Mouse (Mus musculus): ENCODE results near the gene Ubash3b.

Ubash3b gene

DNA sequence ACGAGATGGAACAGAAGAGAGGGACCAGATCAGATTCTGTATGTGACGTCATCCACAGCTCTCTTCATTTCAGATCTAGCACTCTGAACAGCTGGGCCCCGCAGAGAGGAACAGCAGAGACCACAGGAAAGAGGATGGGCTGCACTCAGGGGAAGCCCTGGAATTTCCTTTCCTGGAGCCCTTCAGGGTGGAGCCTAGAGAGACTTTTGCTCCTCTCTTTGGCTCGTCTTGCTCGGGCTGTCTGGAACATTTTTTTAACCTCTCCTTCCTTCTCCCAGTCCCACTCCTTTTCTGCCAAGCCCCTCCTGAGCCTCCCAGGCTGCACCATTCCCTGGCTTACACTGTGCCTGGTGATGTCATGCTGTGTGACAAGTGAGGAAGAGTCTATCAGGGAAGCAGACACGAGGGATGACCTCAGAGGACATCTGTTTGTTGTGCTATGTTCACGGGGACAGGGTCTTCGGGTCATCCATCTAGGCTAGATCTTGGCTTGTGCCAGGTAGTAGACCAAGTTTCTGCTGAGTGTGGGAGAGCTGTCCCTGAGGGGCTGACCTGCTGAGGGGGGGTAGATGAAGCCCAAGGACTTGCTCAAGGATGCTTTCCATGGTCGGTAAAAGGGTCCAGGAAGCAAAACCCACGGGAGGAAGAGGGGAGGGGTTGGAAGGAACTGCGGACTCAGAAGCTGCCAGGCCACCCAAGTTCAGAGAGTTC, 77.2 kb downstream of the Ubash3b start:
- DNase-seq = peak; percentile 11 to 44

DNA sequence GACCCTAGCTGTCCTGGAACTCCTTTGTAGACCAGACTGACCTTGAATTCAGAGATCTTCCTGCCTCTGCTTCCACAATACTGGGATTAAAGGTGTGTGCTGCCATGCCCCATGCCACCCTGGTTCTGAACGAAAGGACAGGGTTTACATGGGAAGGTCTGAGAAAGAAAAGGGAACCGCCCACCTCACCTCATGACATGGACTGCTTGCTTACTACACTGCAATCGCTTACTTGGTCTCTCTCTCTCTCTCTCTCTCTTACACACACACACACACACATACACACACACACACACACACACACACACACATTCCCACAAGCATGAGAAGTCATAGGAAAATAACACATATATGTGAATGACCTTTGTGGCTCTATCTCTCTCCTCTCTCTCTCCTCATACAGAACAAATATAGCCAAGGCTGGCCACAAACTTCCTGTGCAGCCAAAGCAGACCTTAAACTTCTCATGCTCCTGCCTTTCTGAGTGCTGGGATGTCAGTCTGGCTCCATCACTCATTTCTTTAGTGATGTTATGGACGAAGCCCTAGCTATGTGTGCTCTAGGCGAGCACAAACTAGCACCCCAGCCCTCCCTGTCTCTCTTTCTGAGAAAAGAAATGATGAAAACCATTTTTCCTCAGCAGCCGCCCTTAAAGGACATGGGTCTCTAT, 78.0 kb downstream of the Ubash3b start:
- no peak for DNase-seq

DNA sequence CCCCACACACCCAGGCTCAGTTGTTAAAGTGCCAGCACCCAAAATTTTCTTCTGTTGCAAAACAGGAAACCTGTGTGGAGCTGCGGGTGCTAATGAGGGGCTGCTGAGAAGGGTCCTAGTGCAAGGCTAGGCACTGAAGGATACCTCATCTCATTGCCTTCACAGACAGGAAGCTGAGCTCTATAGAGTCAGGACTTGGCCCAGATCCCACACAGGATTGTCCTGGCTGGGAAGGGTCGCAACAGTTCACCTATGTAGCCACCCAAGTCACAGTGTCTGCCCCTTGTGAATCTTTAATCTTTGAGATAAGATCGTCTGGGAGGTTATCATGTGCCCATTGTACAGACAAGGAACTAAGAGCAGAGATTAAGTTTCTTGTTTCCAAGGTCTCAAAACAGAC, 78.6 kb downstream of the Ubash3b start:
- no peak for DNase-seq

DNA sequence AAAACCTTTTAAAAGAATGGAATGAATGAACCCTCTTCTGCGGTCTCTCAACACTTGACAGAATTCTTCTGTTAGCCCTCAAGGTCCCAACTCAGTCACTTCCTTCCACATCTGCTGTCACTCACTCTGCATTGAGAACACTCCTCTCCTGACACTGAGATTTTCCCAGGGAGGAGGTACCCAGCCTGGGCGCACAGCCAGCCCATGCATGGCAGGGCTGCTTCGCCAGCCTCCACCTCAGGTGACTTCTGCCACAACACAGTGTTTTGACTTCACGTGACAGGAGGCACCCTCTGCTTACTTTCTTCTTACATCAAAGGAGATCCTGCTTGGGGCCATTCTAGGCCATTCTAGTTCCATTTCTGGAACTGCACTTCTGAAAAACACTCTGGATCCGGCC, 80.6 kb downstream of the Ubash3b start:
- DNase-seq = peak; percentile 60 to 77

DNA sequence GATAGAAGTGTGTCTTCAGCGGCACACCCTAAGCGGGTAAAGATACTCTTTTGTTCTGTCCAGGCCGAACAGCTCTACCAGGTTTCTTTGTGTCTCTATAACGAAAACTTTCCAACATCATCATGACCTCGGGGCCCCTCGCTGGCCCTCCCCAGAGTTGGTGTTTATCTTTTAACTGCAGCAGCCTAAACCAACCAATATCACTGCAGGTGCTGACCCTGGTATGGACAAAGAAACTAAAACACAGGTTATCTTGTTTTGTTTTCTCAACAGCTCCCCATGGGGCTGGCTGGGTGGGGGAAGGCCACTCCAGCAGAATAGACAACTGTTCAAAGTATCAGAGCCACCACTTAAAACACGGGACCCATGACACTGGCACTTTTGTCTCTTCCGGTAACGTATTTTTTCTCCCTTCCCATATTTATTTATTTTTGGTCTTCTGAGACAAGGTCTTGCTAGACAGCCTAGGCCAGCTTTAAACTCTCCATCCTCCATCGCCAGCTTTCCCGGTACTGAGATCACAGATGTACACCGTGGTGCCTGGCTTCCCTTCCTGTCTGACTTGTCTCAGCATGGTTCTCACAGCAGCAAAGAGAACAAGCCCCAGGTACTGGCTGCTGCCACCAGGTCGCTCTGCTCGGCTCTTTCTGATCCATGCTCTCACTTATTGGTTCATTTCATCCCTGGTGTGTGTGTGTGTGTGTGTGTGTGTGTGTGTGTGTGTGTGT, 81.9 kb downstream of the Ubash3b start:
- DNase-seq = peak in 1 of 2 experiments; percentile 20

DNA sequence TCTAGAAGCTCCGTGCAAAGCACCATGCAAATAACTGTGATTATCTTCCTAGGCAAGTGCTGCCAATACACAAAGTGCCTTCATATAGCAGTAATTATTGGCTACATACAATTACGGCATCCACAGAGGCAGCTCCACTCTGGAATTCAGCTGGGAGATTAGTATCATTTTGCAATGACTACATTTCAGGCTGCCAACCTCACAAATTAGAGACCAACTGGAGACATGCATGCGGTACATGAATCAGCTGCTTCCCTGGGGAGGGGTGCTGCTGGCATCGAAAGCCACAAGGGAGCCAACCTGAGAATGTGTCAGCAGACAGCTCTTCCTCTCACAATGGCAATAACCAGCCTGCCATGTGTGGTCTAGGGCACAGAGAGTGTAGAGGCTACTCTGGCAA, 83.3 kb downstream of the Ubash3b start:
- DNase-seq = no peak

DNA sequence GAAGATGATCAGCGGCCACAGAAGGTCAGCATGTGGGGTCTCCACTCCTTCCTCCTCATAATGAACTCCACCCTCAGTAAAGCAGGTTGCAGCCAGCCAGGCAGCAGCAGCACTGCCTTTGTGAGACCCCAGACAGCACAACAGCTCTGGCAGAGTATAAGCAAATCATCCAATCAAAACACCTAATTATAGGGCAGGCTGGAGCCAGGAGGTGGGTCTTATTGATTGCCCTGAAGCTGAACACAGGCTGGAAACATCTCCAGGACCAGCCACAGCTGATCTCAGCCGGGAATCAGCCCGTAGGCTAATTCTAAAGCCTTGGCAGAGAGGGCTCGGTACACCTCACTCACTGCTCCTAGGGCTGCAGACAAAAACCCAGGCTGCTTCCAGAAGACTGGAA, 85.3 kb downstream of the Ubash3b start:
- no peak for DNase-seq

DNA sequence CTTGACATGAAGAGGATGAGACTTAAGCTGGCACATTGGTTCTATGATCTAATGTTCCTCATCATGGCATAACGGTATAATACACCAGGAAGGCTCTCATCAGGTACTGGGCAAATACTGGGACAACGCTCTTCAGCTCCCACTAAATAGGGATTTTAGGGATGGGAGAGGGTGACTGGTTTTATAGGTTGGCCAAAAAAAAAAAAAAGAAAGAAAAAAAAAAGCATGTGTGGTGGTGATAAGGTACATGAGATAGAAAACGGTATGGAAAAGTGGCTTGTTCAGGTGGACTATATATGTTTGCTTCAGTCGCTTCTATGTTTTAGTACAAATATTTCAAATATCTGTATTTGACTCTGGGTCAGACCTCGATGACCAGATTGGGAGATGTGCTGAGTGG, 86.0 kb downstream of the Ubash3b start:
- no peak for DNase-seq

DNA sequence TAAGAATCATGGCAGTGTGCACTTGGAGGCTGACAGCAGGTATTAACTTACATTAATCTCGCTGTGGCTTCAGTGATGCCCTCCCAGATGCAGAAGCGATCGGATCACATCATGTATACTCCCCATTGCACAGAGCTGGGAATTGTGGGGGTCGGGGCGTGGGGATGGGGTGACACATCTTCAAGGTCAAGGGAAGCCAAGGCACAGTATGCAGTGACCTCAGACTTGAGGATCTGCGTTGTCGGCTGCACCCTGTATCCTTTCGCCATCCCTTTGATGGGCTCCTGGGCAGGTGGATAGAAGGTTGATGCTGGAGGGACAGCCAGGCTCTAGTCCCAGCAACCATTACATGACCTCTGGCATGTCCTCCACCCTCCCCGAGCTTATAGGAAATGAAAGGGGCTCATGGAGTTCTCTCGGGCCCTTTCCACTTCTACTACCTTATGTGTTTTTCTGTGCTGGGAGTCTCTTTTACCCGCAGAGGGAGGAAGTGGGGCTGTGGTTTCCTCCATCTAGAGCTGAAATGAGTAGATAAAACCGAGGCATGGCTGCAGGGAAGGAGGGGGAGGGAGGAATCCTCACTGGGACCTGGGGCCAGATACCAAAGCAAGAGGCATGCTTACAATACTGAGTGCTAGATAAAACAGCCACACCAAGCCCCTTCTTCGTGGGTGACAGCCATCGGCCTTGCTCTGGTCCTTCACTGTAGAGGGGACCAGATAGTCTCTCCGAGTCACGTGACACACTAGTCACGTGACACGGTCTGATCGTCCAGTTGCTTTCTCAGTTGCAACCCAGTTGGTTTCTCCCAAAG, 88.1 kb downstream of the Ubash3b start:
- peak; percentile 78 to 85 for DNase-seq

DNA sequence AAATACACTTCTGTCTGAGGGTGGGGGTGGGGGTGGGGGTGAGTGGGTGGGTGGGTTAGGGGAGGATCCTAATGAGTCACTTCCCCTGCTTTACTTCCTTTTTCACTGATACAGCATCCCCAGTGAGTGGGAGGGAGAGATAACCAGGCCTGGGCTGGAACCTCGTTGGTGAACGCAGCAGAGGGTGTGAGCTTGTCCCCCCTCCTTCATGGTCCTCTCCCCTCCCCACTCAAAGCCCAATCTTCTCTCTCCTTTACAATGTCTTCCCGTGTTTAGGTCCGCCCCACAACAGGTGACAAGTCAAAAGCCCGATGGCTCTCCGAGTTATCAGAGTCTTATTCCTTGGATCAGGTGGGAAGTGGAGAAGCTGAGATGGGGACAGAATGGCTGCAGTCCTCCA, 88.7 kb downstream of the Ubash3b start:
- peak; percentile 41 to 53 for DNase-seq

DNA sequence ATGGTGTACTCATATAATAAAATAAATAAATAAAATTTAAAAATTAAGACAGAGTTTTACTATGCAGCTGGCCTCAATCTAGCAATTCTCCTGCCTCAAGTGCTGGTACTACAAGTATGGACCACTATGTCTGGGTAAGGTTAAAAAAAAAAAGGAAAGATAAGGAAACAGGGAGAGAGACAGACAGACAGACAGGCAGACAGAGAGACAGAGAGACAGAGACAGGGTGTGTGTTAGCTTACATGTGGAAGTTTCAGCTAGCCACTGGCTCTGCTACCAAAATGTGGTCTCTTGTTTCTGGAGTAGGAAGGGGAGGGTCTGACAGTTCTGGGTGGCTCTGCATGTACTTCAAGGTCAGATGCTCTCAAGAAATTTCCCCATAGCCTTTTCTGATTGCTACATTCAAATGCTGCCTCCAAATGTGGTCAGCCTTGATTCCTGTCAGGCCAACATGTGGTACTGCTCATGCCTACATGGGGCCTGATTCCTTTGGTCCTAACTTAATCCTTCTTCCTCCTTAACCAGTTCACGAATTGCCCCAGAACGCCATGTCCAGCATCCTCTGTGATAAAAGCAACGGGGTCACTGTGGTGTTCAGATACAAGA, 89.5 kb downstream of the Ubash3b start:
- DNase-seq = no peak

DNA sequence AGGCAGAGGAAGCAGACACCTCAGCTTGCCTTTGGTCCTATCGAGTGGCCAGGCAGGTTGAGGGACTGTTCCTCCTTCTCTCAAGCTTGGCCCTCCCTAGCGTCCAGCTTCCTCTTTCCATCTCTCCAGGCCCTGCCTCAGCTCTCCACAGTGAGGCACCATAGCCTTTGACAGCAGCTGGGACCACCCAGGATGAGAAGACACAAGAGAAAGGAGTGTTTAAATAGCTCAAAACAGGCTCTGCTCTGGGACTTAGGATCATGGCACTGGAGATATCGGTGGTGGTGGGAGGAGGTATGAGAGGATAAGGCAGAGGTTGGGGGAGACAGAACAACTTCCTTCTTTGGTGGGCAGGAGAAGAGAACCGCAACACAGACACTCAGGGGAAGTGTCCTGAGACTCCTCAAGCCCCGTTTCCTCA, 90.7 kb downstream of the Ubash3b start:
- no peak for DNase-seq

DNA sequence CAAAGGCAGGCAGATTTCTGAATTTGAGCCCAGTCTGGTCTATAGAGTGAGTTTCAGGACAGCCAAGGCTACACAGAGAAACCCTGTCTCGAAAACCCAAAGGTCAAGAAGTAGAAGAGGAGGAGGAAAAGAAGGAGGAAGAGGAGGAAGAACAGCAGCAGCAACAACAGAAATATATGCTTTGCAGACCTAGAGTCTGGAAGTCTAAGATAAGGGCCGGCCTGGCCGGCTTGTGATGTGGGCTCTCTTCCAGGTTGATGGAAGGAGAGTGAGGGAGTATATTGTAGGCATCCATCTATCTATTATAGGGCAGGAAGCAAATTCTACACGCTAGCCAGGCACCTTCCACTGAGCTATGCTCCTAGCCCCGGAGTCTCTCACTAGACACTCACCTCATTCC, 92.0 kb downstream of the Ubash3b start:
- DNase-seq = no peak

DNA sequence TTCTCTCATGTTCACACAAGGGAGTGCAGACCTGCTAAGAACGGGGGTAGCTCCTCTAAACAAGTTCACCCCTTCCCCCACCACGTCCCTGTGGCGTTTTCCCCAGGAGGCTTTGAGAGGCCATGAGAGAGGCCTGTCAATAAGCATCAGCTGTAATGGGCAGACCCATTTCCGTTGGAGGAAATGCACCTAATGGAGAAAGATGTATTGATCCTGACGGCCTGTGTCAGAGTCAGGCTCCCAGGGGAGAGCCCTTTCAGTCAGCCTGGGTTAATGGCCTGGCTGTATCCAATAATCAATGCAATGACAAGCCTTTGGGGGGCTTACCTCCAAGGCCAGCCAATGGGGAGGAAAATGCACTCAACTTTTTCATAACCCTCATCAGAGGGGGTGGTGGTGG, 100.1 kb downstream of the Ubash3b start:
- DNase-seq = no peak

DNA sequence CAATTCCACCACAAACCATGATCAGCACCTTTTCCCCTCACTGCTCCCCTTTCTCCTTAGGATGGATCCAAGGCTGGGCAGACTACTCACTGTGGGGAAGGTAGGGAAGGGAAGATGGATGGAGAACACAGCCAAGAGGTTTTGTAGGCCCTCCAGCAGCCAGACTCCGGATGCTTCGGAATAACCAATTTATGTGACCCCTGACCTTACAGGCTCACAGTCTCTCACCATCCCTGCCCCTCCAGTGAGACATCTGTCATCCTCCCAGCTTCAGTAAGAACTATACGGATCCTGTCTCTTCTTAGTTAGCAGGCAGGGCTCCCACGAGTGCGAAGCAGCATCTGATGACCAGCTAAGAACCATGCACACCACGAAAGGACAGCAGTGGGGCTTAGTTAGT, 100.9 kb downstream of the Ubash3b start:
- no peak for DNase-seq

DNA sequence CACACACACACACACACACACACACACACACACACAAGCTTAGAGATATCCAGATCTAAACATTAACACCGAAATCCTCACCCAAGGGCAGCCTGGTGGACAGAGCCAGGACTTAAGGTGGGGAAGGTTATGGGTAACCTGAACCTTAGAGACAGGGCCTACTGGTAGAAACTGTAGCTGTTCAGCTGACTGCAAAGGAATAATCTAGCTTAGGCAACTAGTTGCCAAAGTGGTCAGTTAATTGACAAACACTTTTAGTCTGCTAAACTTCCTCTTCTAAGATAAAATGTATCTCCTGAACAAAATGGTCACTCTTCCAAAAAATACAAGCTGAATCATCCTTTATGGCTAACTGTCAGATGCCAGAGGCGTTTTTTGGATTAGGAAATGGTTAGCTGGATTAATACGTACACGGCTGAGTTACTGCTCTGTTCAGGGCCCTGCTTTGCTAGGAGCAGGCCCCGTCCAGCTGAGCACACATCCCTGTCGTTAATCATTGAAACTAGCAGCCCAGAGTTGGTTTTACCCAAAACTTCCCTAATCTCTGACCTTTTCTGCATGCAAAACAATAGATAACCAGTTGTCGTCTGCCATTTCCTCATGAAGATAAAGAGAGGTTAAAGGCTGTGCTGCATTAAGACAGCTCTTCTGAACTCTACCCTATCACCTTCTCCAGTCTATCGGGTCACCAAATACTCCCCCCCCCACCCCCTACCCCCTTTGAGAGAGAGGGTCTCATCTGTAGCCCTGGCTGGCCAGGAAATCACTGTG, 102.5 kb downstream of the Ubash3b start:
- DNase-seq = no peak

DNA sequence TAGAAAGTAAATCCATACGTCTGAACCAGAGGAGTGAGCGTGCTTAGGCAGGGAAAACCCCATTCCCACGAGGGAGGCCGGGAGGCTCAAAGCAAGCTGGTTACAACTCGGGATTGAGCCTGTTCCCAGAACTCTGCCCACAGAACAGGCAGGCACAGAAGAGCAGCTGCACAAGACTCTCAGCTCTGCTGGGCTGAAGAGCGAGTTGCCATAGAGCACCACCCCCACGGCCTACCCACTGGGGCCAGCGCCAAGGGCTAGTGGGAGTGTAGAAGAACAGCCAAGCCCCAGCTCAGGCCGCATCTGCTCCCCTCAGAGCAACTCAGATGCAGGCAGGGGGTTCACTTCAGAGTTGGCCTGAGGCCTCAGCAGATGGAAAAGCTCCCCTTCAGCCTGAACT, 107.3 kb downstream of the Ubash3b start:
- no peak for DNase-seq

DNA sequence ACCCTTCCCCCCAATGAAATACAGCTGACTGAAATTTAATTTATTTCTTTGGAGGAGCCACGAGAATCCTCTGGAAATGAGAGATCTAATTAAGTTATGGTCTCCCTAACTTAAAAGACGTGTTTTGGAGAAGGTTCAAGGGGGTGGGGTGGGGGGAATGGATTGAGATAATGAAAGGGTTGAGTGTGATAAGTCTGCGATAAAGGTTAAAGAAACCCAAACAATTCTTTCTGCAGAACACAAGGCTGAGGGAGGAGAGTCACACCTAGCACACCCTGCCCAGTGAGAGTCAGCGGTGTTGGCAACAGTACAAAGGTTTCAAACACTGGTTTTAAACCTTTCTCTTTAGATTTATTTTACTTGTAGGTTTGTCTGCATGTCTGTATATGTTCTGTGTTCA, 108.0 kb downstream of the Ubash3b start:
- DNase-seq = no peak

DNA sequence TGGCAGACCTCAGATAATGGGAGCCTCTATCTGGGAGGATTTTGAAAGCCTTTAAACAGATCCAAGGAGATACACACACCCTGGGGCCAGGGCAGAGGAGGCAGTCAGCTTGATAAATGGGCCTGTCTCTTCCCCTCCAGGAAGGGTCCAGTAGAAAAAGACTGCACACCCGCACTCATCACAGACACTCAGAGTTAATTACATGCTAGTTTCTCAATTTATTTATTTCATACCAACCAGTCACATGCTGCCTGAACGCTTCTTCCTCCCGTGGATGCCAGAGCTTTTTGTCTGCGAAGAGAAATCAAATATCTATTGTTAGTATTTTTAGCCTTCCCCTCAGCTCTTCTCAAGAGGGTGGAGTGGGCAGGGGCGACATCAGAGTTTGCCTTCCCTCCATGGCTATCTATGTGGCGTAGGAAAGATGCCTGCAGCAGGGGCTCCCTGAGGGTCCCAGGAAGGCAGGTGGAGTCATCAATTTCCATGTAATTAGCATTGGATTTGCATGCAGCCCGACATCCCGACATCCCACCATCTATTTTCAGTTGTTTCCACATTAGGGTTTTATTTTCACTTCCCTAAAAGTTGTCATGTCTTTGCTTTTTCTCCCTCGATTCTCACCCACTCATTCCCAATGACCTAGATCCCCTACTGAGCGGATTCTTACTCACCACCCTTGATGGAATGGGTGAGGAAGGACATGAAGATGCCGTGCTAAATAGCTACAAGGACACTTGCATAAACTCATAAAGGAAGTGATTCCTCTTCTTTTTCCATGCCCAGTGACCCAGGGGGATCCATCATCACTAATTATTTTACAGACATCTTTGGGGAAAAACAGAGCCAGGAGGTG, 110.2 kb downstream of the Ubash3b start:
- no peak for DNase-seq

DNA sequence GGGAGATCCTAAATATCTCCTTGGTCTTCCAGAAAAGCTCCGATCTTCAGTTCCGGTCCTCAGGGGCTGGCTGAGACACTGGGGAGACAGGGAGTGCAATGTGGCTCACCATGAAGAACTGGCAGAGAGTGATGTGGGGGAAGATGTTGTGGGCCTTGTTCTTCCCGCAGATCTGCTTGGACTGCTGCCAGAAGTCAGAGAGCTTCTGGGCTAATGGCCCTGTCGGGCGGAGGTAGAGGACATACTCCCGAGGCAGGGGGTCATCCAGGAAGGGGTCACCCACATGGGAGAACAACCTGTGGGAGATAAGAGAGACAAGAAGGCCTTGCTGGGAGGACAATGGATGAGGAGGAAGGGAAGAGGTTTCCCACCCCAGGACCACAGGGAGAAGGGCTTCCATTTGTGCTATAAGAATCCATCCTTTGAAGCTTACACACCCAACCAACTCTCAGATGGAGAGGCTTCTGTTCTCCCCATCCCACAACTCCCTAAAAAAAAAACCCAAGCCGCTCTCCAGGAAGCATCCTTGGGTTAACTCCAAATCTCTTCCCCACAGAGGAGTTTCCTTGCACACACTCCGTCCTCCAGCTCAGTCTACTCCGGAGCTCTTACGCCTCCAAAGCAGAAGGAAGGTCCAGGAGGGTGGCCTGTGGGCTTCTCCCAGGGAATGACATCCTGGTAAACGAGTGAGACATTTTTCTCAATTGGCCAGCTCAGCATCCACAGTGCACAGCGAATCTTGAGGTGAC, 111.0 kb downstream of the Ubash3b start:
- DNase-seq = no peak
